Mouse (Mus musculus): ENCODE measurements around the gene Cfb. TPM values are rescaled to one million over a fixed set of nuclear protein-coding genes. Genes with fewer than 3 reads are reported as not detected.

Cfb gene
- polyA plus RNA-seq, 1 experiment from 2014 or later = 0.94 TPM

Small RNA genes lying within 50 kb of the gene (microRNA-seq; reads per million reads assigned to microRNA genes)
- 0.53 reads per million for gene Mir6970
- 3.8 reads per million, percentile 21 among the genes with 10 or more reads in this experiment for gene Mir6971
- gene Mir6972 = not detected

Other genes starting within 250 kb of the Cfb start
- gene Egfl8, start 246.5 kb downstream of the Cfb start, polyA plus RNA-seq (2014; fragmentation: Nextera tagmentation; extraction: Ambion mirVana) = 7.6 and 8.7 TPM in 2 replicates
- 23.8 and 24.6 TPM in 2 replicates for gene Ppt2, start 234.0 kb downstream of the Cfb start, polyA plus RNA-seq (2014; fragmentation: Nextera tagmentation; extraction: Ambion mirVana)
- 5.0 and 5.5 TPM in 2 replicates for gene Prrt1, start 233.0 kb downstream of the Cfb start, polyA plus RNA-seq (2014; fragmentation: Nextera tagmentation; extraction: Ambion mirVana)
- gene Fkbpl, start 217.8 kb downstream of the Cfb start, polyA plus RNA-seq (2014; fragmentation: Nextera tagmentation; extraction: Ambion mirVana) = 12.6 and 14.9 TPM in 2 replicates
- 75.0 and 90.9 TPM in 2 replicates for gene Atf6b, start 215.4 kb downstream of the Cfb start, polyA plus RNA-seq (2014; fragmentation: Nextera tagmentation; extraction: Ambion mirVana)
- gene Tnxb, start 192.0 kb downstream of the Cfb start, polyA plus RNA-seq (2014; fragmentation: Nextera tagmentation; extraction: Ambion mirVana) = 0.04 and 0.10 TPM in 2 replicates
- not detected in 2 replicates for gene C4b, start 118.6 kb downstream of the Cfb start, polyA plus RNA-seq (2014; fragmentation: Nextera tagmentation; extraction: Ambion mirVana)
- not detected in 2 replicates for gene Cyp21a1, start 58.0 kb downstream of the Cfb start, polyA plus RNA-seq (2014; fragmentation: Nextera tagmentation; extraction: Ambion mirVana)
- gene Stk19, start 25.6 kb downstream of the Cfb start, polyA plus RNA-seq (2014; fragmentation: Nextera tagmentation; extraction: Ambion mirVana) = 31.7 and 33.8 TPM in 2 replicates
- 54.9 and 66.4 TPM in 2 replicates for gene Dxo, start 25.5 kb downstream of the Cfb start, polyA plus RNA-seq (2014; fragmentation: Nextera tagmentation; extraction: Ambion mirVana)
- gene Skiv2l, start 12.3 kb downstream of the Cfb start, polyA plus RNA-seq (2014; fragmentation: Nextera tagmentation; extraction: Ambion mirVana) = 36.6 and 46.9 TPM in 2 replicates
- gene Nelfe, start 12.1 kb downstream of the Cfb start, polyA plus RNA-seq (2014; fragmentation: Nextera tagmentation; extraction: Ambion mirVana) = 82.9 and 92.3 TPM in 2 replicates
- gene Zbtb12, start 17.0 kb upstream of the Cfb start, polyA plus RNA-seq (2014; fragmentation: Nextera tagmentation; extraction: Ambion mirVana) = 3.5 and 3.8 TPM in 2 replicates
- gene Gm20547, start 19.5 kb upstream of the Cfb start, polyA plus RNA-seq (2014; fragmentation: Nextera tagmentation; extraction: Ambion mirVana) = 0.28 TPM in 1 of 2 replicates, not detected in the other
- gene C2, start 35.7 kb upstream of the Cfb start, polyA plus RNA-seq (2014; fragmentation: Nextera tagmentation; extraction: Ambion mirVana) = 1.3 and 1.4 TPM in 2 replicates
- 62.5 and 76.9 TPM in 2 replicates for gene Ehmt2, start 36.0 kb upstream of the Cfb start, polyA plus RNA-seq (2014; fragmentation: Nextera tagmentation; extraction: Ambion mirVana)
- not detected in 2 replicates for gene Slc44a4, start 51.9 kb upstream of the Cfb start, polyA plus RNA-seq (2014; fragmentation: Nextera tagmentation; extraction: Ambion mirVana)
- 16.2 and 20.0 TPM in 2 replicates for gene Neu1, start 68.7 kb upstream of the Cfb start, polyA plus RNA-seq (2014; fragmentation: Nextera tagmentation; extraction: Ambion mirVana)
- 0.15 TPM in 1 of 2 replicates, not detected in the other for gene Hspa1b, start 96.7 kb upstream of the Cfb start, polyA plus RNA-seq (2014; fragmentation: Nextera tagmentation; extraction: Ambion mirVana)
- gene Gm20481, start 107.4 kb upstream of the Cfb start, polyA plus RNA-seq (2014; fragmentation: Nextera tagmentation; extraction: Ambion mirVana) = not detected in 2 replicates
- 1.4 and 3.7 TPM in 2 replicates for gene Hspa1a, start 109.6 kb upstream of the Cfb start, polyA plus RNA-seq (2014; fragmentation: Nextera tagmentation; extraction: Ambion mirVana)
- 1.3 and 1.4 TPM in 2 replicates for gene Hspa1l, start 110.2 kb upstream of the Cfb start, polyA plus RNA-seq (2014; fragmentation: Nextera tagmentation; extraction: Ambion mirVana)
- 131 and 148 TPM in 2 replicates for gene Lsm2, start 119.3 kb upstream of the Cfb start, polyA plus RNA-seq (2014; fragmentation: Nextera tagmentation; extraction: Ambion mirVana)
- gene Vars, start 138.5 kb upstream of the Cfb start, polyA plus RNA-seq (2014; fragmentation: Nextera tagmentation; extraction: Ambion mirVana) = 42.4 and 53.9 TPM in 2 replicates
- 0.05 and 0.11 TPM in 2 replicates for gene Vwa7, start 154.1 kb upstream of the Cfb start, polyA plus RNA-seq (2014; fragmentation: Nextera tagmentation; extraction: Ambion mirVana)
- gene Sapcd1, start 165.5 kb upstream of the Cfb start, polyA plus RNA-seq (2014; fragmentation: Nextera tagmentation; extraction: Ambion mirVana) = 2.9 and 6.2 TPM in 2 replicates
- 2.3 and 2.6 TPM in 2 replicates for gene Msh5, start 184.2 kb upstream of the Cfb start, polyA plus RNA-seq (2014; fragmentation: Nextera tagmentation; extraction: Ambion mirVana)
- gene Clic1, start 187.4 kb upstream of the Cfb start, polyA plus RNA-seq (2014; fragmentation: Nextera tagmentation; extraction: Ambion mirVana) = 28.3 and 37.3 TPM in 2 replicates
- gene Ddah2, start 196.5 kb upstream of the Cfb start, polyA plus RNA-seq (2014; fragmentation: Nextera tagmentation; extraction: Ambion mirVana) = 617 and 661 TPM in 2 replicates
- not detected in 2 replicates for gene Ly6g6c, start 202.9 kb upstream of the Cfb start, polyA plus RNA-seq (2014; fragmentation: Nextera tagmentation; extraction: Ambion mirVana)
- gene Mpig6b, start 203.7 kb upstream of the Cfb start, polyA plus RNA-seq (2014; fragmentation: Nextera tagmentation; extraction: Ambion mirVana) = 0.28 and 0.42 TPM in 2 replicates
- 10.1 and 10.7 TPM in 2 replicates for gene Ly6g6e, start 214.4 kb upstream of the Cfb start, polyA plus RNA-seq (2014; fragmentation: Nextera tagmentation; extraction: Ambion mirVana)
- 0.76 and 1.1 TPM in 2 replicates for gene Ly6g6d, start 215.5 kb upstream of the Cfb start, polyA plus RNA-seq (2014; fragmentation: Nextera tagmentation; extraction: Ambion mirVana)
- gene Ly6g6f, start 223.1 kb upstream of the Cfb start, polyA plus RNA-seq (2014; fragmentation: Nextera tagmentation; extraction: Ambion mirVana) = 0.15 TPM in 1 of 2 replicates, not detected in the other
- gene Abhd16a, start 226.7 kb upstream of the Cfb start, polyA plus RNA-seq (2014; fragmentation: Nextera tagmentation; extraction: Ambion mirVana) = 69.9 and 75.7 TPM in 2 replicates
- gene Ly6g5c, start 245.8 kb upstream of the Cfb start, polyA plus RNA-seq (2014; fragmentation: Nextera tagmentation; extraction: Ambion mirVana) = not detected in 2 replicates